11 mouse cellular contexts compared by ENCODE assay signal in the genomic region with DNA sequence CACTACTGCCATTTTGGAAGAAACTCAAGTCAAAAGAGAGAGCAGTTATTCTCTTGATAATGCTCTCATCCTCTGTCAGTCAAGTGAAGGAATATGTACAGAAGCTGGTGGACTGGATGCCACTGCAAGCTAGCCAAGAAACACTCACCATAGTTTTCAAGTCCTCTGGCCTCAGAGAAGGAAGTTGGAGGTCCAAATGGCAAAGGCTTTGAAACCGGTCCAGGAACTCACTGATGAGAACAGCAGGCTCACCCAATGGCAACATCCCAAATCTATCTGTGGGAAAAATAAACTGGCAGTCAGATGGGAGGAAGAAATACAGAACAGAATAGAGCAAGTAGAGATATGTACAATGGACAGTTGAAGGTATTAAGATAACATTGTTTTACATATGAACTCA. TPM values are rescaled to one million over a fixed set of nuclear protein-coding genes. Genes with fewer than 3 reads are reported as not detected.
DNase-seq lines count a peak whose midpoint lies in the region.
"Had no signal": no experiment of that assay in that cellular context is flagged by ENCODE, and none has a peak within 500 bp of the region (broad histone marks: within the 10 kb centered on the region; RNA-seq: fewer than 3 reads in every experiment).

No protein-coding gene starts in this region.

- peak; percentile 66 for DNase-seq in gastrocnemius, adult 18-20 months (ENCODE audit: low spot score)
- no peak for DNase-seq in gastrocnemius, postnatal 10 days
- peak; percentile 84 for DNase-seq in heart, adult 8-10 months (ENCODE audit: low spot score)
- peak; percentile 66 for DNase-seq in kidney, postnatal 14 days
- DNase-seq in frontal cortex, adult 2 months (ENCODE audit: extremely low spot score in 1 of 2, low spot score in 1 of 2), result no peak
- no peak for DNase-seq in thymus, postnatal 10 days (ENCODE audit: low spot score in 2 of 2)
- DNase-seq in spleen, adult 12 weeks (ENCODE audit: low spot score), result no peak
- DNase-seq: layer of hippocampus, adult 9-11 months; spleen, adult 18-20 months had no signal

- H3K4me1 ChIP-seq in brown adipose tissue, adult 24 weeks (ENCODE audit: control insufficient read depth, insufficient read depth, insufficient read length, low read length), result peaks cover 21% of the 10 kb centered on the region
- H3K4me1 ChIP-seq: liver, embryonic 15.5 days had no signal

- no peak overlapping the region for H3K4me3 ChIP-seq in brown adipose tissue, adult 24 weeks (ENCODE audit: insufficient read depth, low read depth, low read length)
- H3K4me3 ChIP-seq: liver, embryonic 15.5 days had no signal

- H3K27ac ChIP-seq in brown adipose tissue, adult 24 weeks (replicated peaks; ENCODE audit: low read depth, low read length), result peak overlapping the region; percentile 77
- H3K27ac ChIP-seq: liver, embryonic 15.5 days had no signal

RNA-seq across cellular contexts. Expression of gene Zc3hc1, which starts 15.0 kb away (rescaled TPM):
- total RNA-seq in gastrocnemius, adult 18-20 months (2021), result 10 to 100 TPM; 16.3 to 18.5 TPM
- 10 to 100 TPM; 15.8 to 19.4 TPM for total RNA-seq in gastrocnemius, postnatal 10 days (2021)
- polyA plus RNA-seq in brown adipose tissue, adult 24 weeks (2012; ENCODE audit: insufficient read depth, insufficient read length, missing spikeins), result 11.5 and 13.2 TPM in 2 replicates
- 10 to 100 TPM; 14.5 to 18.4 (median 16.6) TPM for total RNA-seq in heart, adult 8-10 months (2022)
- polyA plus RNA-seq in frontal cortex, adult 2 months (2012; rRNA removed), result 24.4 and 25.4 TPM in 2 replicates

RNA-seq across cellular contexts. Expression of gene Klhdc10, which starts 25.9 kb away (rescaled TPM):
- total RNA-seq in gastrocnemius, adult 18-20 months (2021), result 10 to 100 TPM; 38.4 to 41.3 TPM
- 10 to 100 TPM; 52.8 to 54.8 TPM for total RNA-seq in gastrocnemius, postnatal 10 days (2021)
- 18.9 and 19.3 TPM in 2 replicates for polyA plus RNA-seq in brown adipose tissue, adult 24 weeks (2012; ENCODE audit: insufficient read depth, insufficient read length, missing spikeins)
- 10 to 100 TPM; 45.4 to 55.7 (median 50.9) TPM for total RNA-seq in heart, adult 8-10 months (2022)
- polyA plus RNA-seq in frontal cortex, adult 2 months (2012; rRNA removed), result 55.5 and 62.7 TPM in 2 replicates

Comparison
In these comparisons a context has a peak if more than half of its experiments do, and no peak if none do; other contexts are left out.
1. DNase-seq: peak in gastrocnemius, adult 18-20 months (single experiment), heart, adult 8-10 months (single experiment) and kidney, postnatal 14 days (single experiment); none in gastrocnemius, postnatal 10 days (single experiment), frontal cortex, adult 2 months (0 of 2), thymus, postnatal 10 days (0 of 2) and spleen, adult 12 weeks (single experiment).